Mouse (Mus musculus) liver, embryonic 15.5 days (tissue): ENCODE results near the gene March9. TPM values are rescaled to one million over a fixed set of nuclear protein-coding genes. Genes with fewer than 3 reads are reported as not detected.

Experiments used
- ATAC-seq: fragments of 200-750 bp; cut with Nextera tagmentation; 2 replicates; pipeline ENCODE4 v1.8.0; 2017; ENCODE audit warnings: moderate number of reproducible peaks, mild to moderate bottlenecking, moderate library complexity; ENCODE audit not compliant: insufficient read depth
- H3K27ac ChIP-seq: fragments of 300-500 bp; sonication (generic); replicated peaks from 2 replicates; pipeline ENCODE4 v1.5.1; 2015; ENCODE audit warnings: mild to moderate bottlenecking, inconsistent platforms
- H3K27me3 ChIP-seq: fragments of 300-500 bp; sonication (generic); 2 replicates; pipeline ENCODE4 v1.6.1; 2015; ENCODE audit warnings: mild to moderate bottlenecking, inconsistent platforms
- H3K36me3 ChIP-seq: fragments of 300-500 bp; sonication (generic); replicated peaks from 2 replicates; pipeline ENCODE4 v1.6.1; 2015; ENCODE audit warnings: moderate library complexity, mild to moderate bottlenecking, inconsistent platforms
- H3K4me1 ChIP-seq: fragments of 300-500 bp; sonication (generic); replicated peaks from 2 replicates; pipeline ENCODE4 v1.6.1; 2015; ENCODE audit warnings: inconsistent platforms
- H3K4me2 ChIP-seq: fragments of 300-500 bp; sonication (generic); 2 replicates; pipeline ENCODE4 v1.6.1; 2015; ENCODE audit warnings: moderate library complexity, mild to moderate bottlenecking, inconsistent platforms
- H3K4me3 ChIP-seq: fragments of 300-500 bp; sonication (generic); replicated peaks from 2 replicates; pipeline ENCODE4 v1.5.1; 2015; ENCODE audit warnings: mild to moderate bottlenecking, inconsistent platforms
- H3K9ac ChIP-seq: fragments of 300-500 bp; sonication (generic); 2 replicates; pipeline ENCODE4 v1.6.1; 2015; ENCODE audit warnings: moderate library complexity, mild to moderate bottlenecking, inconsistent platforms
- H3K9me3 ChIP-seq: fragments of 300-500 bp; sonication (generic); replicated peaks from 2 replicates; pipeline ENCODE4 v1.6.1; 2016; ENCODE audit warnings: inconsistent platforms
- WGBS: fragments of 180-500 bp; shearing (Covaris S2); methylation state at CpG from one replicate; pipeline ENCODE4 v1.1.7; 2015; ENCODE audit warnings: mixed read lengths; ENCODE audit not compliant: insufficient replicate concordance; 5-methylcytosine and 5-hydroxymethylcytosine counted together
- polyA plus RNA-seq: library from polyadenylated mRNA; unstranded; fragments of >200 nt; fragmentation: Nextera tagmentation; extraction: Ambion mirVana; gene quantifications from 2 replicates; pipeline ENCODE4 v1.2.1, GENCODE M21; 2015

March9 gene
- polyA plus RNA-seq, 1 experiment from 2014 or later: 0.03 TPM

DNA sequence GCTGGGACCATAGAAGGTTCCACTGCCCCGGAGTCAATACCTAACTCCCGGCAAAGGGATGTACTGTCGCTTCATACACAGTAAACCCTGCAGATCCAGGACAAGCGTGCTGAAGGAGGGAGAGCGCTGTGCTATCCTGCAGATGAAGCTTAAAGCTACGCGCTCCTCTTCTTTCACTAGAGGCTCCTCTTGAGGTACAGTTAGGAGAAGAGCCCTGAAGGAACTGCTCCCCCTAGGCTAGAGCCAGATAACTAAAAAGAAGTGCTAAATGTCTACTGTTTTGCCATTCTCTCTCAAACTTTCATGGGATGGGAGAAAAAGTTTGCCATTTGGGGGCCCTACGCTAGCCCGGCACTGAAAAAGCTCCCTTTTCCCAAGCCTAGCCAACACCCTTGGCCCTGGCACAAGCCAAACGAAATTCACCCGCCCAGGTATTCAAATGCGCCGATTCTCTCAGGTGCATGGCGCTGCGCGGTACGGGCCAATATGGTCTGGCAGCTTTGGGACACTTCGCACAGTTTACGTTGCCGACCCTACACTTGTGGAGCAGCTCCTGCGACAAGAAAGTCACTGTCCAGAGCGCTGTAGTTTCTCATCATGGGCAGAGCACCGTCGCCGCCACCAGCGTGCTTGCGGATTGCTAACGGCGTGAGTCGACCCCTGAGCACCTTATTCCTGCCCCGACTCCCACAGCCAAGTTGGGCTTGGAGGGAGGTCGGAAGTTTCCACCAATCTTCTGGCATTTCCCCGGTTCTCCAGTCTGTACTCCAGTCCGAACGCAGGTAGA lies 11.2 kb downstream of the March9 start:
- Histone ChIP-seq H3K9ac (no peak overlapping the region), H3K27ac (no peak overlapping the region), H3K27me3 (peaks cover 70% of the 10 kb centered on the region), H3K4me1 (peaks cover 8% of the 10 kb centered on the region; the same call in 1 of the 2 replicates), H3K36me3 (no peaks in the 10 kb centered on the region), H3K4me3 (no peak overlapping the region), H3K4me2 (peak overlapping the region; percentile 10; the same call in 1 of the 2 replicates), H3K9me3 (no peaks in the 10 kb centered on the region)
- no peak for ATAC-seq
- 4% methylated on average over 35 of the region's 35 CpGs for WGBS

- WGBS: 24% methylated on average over 5 of the region's 5 CpGs
- Histone ChIP-seq H3K9me3 (no peaks in the 10 kb centered on the region), H3K27ac (no peak within 1 kb of the TSS), H3K27me3 (peaks cover 61% of the 10 kb centered on the region), H3K4me2 (peak within 1 kb of the TSS; percentile 10; the same call in 1 of the 2 replicates), H3K4me1 (peaks cover 11% of the 10 kb centered on the region), H3K4me3 (no peak within 1 kb of the TSS), H3K36me3 (0 out of 2 replicates have a peak, but pooled peaks cover 4% of the 10 kb centered on the region), H3K9ac (no peak within 1 kb of the TSS)
- no peak for ATAC-seq
Measured at GRCm38 (mm10) chr10:127047954-127048353, 12.0 kb downstream of the March9 start, which contains the start of gene Cyp27b1. Gene Cyp27b1 (plus strand): TSS chr10:127048250.

- Histone ChIP-seq H3K4me1 (peaks cover 24% of the 10 kb centered on the region), H3K4me3 (no peak overlapping the region), H3K9ac (no peak overlapping the region), H3K4me2 (peak overlapping the region; percentile 93), H3K9me3 (no peaks in the 10 kb centered on the region), H3K27me3 (peaks cover 51% of the 10 kb centered on the region), H3K27ac (no peak overlapping the region), H3K36me3 (0 out of 2 replicates have a peak, but pooled peaks cover 4% of the 10 kb centered on the region)
- WGBS: 72% methylated on average over 6 of the region's 6 CpGs
- no peak for ATAC-seq
Measured at GRCm38 (mm10) chr10:127043187-127043586, 16.8 kb downstream of the March9 start.

DNA sequence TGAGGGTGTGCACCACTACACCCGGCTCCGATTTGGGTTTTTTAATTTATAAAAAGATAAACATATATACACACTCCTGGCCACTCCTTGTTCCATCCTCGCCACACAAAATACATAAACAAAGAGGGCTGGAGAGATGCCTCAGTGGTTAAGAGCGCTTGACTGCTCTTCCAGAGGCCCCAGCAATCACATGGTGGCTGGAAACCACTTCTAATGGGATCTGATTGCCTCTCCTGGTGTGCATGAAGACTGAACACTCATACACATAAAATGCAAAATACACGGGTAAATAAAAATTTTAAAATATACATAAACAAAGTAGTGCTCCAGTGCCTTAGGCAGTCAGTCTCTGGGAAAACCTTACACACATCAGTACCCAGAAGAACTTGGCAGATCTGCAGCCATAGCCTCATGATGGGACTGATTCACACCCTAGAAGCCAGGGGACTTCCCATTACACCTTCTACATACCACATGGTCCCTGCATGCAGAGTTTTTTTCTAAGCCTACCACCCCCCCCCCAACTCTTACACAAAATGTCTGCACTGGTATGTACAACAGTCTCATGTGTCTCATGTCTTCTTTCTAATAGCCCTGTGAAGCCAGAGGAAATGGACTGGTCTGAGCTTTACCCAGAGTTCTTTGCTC lies 17.4 kb downstream of the March9 start:
- Histone ChIP-seq H3K9ac (peak overlapping the region; percentile 54; the same call in 1 of the 2 replicates), H3K4me3 (peak overlapping the region; percentile 75), H3K27me3 (peaks cover 51% of the 10 kb centered on the region), H3K9me3 (no peaks in the 10 kb centered on the region), H3K27ac (no peak overlapping the region), H3K36me3 (0 out of 2 replicates have a peak, but pooled peaks cover 4% of the 10 kb centered on the region), H3K4me2 (peak overlapping the region; percentile 93), H3K4me1 (peaks cover 24% of the 10 kb centered on the region)
- ATAC-seq: no peak
- WGBS: 11% methylated on average over 5 of the region's 5 CpGs

- Histone ChIP-seq H3K9me3 (no peaks in the 10 kb centered on the region), H3K36me3 (0 out of 2 replicates have a peak, but pooled peaks cover 4% of the 10 kb centered on the region), H3K9ac (peak overlapping the region; percentile 54), H3K4me1 (peaks cover 24% of the 10 kb centered on the region), H3K4me2 (peak overlapping the region; percentile 93), H3K27me3 (peaks cover 53% of the 10 kb centered on the region), H3K27ac (no peak overlapping the region; the same call in 1 of the 2 replicates), H3K4me3 (peak overlapping the region; percentile 75)
- peak; percentile 72 for ATAC-seq
- under 1% methylated on average over 44 of the region's 44 CpGs for WGBS
Measured at GRCm38 (mm10) chr10:127041774-127042338, 18.1 kb downstream of the March9 start.

GRCm38 (mm10) chr10:127041274-127041766 lies 18.7 kb downstream of the March9 start, which contains the start of the genes Mettl1 and Eef1akmt3:
Gene Mettl1 (plus strand): TSS chr10:127041414.
Gene Eef1akmt3 (minus strand): TSS chr10:127041513.
- Histone ChIP-seq H3K27ac (no peak within 1 kb of the TSS; the same call in 1 of the 2 replicates), H3K27me3 (peaks cover 54% of the 10 kb centered on the region), H3K9ac (peak within 1 kb of the TSS; percentile 54), H3K9me3 (no peaks in the 10 kb centered on the region), H3K4me2 (peak within 1 kb of the TSS; percentile 93), H3K4me1 (peaks cover 24% of the 10 kb centered on the region), H3K4me3 (peak within 1 kb of the TSS; percentile 75), H3K36me3 (0 out of 2 replicates have a peak, but pooled peaks cover 4% of the 10 kb centered on the region)
- peak; percentile 40 for ATAC-seq
- under 1% methylated on average over 28 of the region's 28 CpGs for WGBS

GRCm38 (mm10) chr10:127040569-127041214 lies 19.3 kb downstream of the March9 start:
- peak overlapping the region; percentile 93 for H3K4me2 ChIP-seq
- 0 out of 2 replicates have a peak, but pooled peaks cover 4% of the 10 kb centered on the region for H3K36me3 ChIP-seq
- H3K27me3 ChIP-seq: peaks cover 55% of the 10 kb centered on the region
- no peak overlapping the region for H3K27ac ChIP-seq
- ATAC-seq: no peak
- no peaks in the 10 kb centered on the region for H3K9me3 ChIP-seq
- WGBS: 3% methylated on average over 20 of the region's 20 CpGs
- H3K4me1 ChIP-seq: peaks cover 24% of the 10 kb centered on the region
- H3K4me3 ChIP-seq: peak overlapping the region; percentile 75
- H3K9ac ChIP-seq: peak overlapping the region; percentile 54

- Histone ChIP-seq H3K9ac (no peak overlapping the region), H3K4me2 (no peak overlapping the region), H3K27me3 (peaks cover 60% of the 10 kb centered on the region), H3K9me3 (no peaks in the 10 kb centered on the region), H3K27ac (no peak overlapping the region), H3K4me1 (peaks cover 19% of the 10 kb centered on the region), H3K4me3 (no peak overlapping the region), H3K36me3 (no peaks in the 10 kb centered on the region)
- ATAC-seq: no peak
- 63% methylated on average over 12 of the region's 12 CpGs for WGBS
Measured at GRCm38 (mm10) chr10:127037641-127038040, 22.3 kb downstream of the March9 start.

DNA sequence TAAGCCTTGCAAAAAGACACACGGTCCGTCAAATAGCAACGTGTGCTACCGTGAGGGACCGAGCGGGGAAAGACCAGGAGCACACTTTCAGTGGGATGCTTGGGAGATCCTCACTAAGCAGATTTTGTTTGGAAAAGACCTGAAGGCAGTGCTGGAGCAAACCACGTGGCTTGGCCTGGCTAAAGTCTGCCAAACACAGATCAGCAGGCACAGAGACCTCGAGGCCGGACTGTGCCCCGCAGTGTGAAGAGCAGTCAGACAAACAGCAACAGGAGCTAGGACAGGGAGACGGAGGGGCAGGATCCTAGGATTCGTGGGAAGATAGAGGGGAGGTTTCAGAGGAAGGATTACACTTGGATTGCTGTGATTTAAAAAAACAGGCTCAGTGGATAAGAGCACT lies 23.7 kb downstream of the March9 start:
- ATAC-seq: no peak
- no peak overlapping the region for H3K4me3 ChIP-seq
- WGBS: 67% methylated on average over 12 of the region's 12 CpGs

DNA sequence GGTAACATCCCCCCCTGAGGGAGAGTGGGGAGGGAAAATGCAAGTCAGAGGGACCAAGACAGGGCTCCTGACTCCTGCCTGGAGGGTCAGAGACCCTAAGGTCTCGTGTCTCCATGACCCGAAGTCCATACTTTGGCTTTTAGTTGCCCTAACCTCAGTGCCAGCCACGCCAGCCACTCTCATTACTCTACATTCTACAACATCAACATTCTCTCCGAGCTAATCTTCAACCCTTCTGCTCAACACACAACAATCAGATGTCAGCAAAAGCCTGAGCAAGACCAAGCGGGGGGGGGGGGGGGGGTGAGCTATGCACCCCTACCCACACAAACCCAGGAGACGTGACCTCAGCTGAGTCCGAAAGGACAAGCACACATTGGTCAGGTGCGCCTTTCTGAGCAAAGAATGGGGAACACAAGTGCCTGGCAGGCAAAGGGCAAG lies 26.7 kb downstream of the March9 start:
- Histone ChIP-seq H3K27me3 (peaks cover 24% of the 10 kb centered on the region; the same call in 1 of the 2 replicates), H3K4me1 (peaks cover 12% of the 10 kb centered on the region), H3K4me2 (no peak overlapping the region), H3K9ac (no peak overlapping the region), H3K36me3 (peaks cover 6% of the 10 kb centered on the region), H3K4me3 (no peak overlapping the region), H3K9me3 (no peaks in the 10 kb centered on the region), H3K27ac (no peak overlapping the region)
- WGBS: 65% methylated on average over 8 of the region's 8 CpGs
- no peak for ATAC-seq

More for the DNA sequence above, 23.7 kb downstream of the March9 start:
- Histone ChIP-seq H3K27ac (no peak overlapping the region), H3K9me3 (no peaks in the 10 kb centered on the region), H3K27me3 (peaks cover 53% of the 10 kb centered on the region), H3K4me1 (peaks cover 5% of the 10 kb centered on the region), H3K9ac (no peak overlapping the region), H3K4me2 (no peak overlapping the region), H3K36me3 (no peaks in the 10 kb centered on the region)
